Mouse (Mus musculus) cerebellum, postnatal 36 days (tissue): ENCODE results near the gene Gm45062.
A peak's percentile ranks its signal among the peaks of the same experiment; 100 is the strongest.
"Not testable (repeated sequence)": the region's sequence is repeated elsewhere in the genome, so short reads cannot be mapped to it uniquely, and the experiment has no call there.

Experiments
- DNase-seq, 2 experiments: peaks; one replicate each; pipeline ENCODE4 v3.0.0; 2021 to 2022; ENCODE audit warnings: mixed read lengths in 2 of 2

Gm45062 gene

GRCm38 (mm10) chr6:8509961-8510863, 251.0 kb downstream of the Gm45062 start:
- DNase-seq, result peak; percentile 55 to 58

- DNase-seq, result no peak
Measured at GRCm38 (mm10) chr6:8510864-8511428, 251.7 kb downstream of the Gm45062 start.

- DNase-seq, result peak; percentile 14 to 31
Measured at GRCm38 (mm10) chr6:8511447-8511846, 252.2 kb downstream of the Gm45062 start.

GRCm38 (mm10) chr6:8512416-8512815, 253.2 kb downstream of the Gm45062 start:
- DNase-seq, result peak in 1 of 2 experiments; percentile 24

- DNase-seq, result no peak
Measured at GRCm38 (mm10) chr6:8519687-8520086, 260.4 kb downstream of the Gm45062 start.

GRCm38 (mm10) chr6:8521231-8521630, 262.0 kb downstream of the Gm45062 start:
- DNase-seq, result no peak

- DNase-seq, result no peak
Measured at GRCm38 (mm10) chr6:8524717-8525116, 265.5 kb downstream of the Gm45062 start.

GRCm38 (mm10) chr6:8531104-8531894, 272.0 kb downstream of the Gm45062 start:
- no peak for DNase-seq

GRCm38 (mm10) chr6:8536944-8537343, 277.7 kb downstream of the Gm45062 start:
- DNase-seq, result no peak

- not testable (repeated sequence) for DNase-seq
Measured at GRCm38 (mm10) chr6:8541531-8541930, 282.3 kb downstream of the Gm45062 start.

GRCm38 (mm10) chr6:8544822-8545221, 285.6 kb downstream of the Gm45062 start:
- DNase-seq, result peak in 1 of 2 experiments; percentile 13

- DNase-seq, result no peak
Measured at GRCm38 (mm10) chr6:8545780-8546179, 286.5 kb downstream of the Gm45062 start.

GRCm38 (mm10) chr6:8551155-8551554, 291.9 kb downstream of the Gm45062 start:
- DNase-seq, result no peak

- DNase-seq, result no peak
Measured at GRCm38 (mm10) chr6:8556849-8557571, 297.8 kb downstream of the Gm45062 start.

- no peak for DNase-seq
Measured at GRCm38 (mm10) chr6:8560682-8561081, 301.4 kb downstream of the Gm45062 start.

- DNase-seq, result peak; percentile 14 to 23
Measured at GRCm38 (mm10) chr6:8582377-8582776, 323.1 kb downstream of the Gm45062 start.

- DNase-seq, result no peak
Measured at GRCm38 (mm10) chr6:8583892-8584291, 324.6 kb downstream of the Gm45062 start.

GRCm38 (mm10) chr6:8591665-8592064, 332.4 kb downstream of the Gm45062 start:
- DNase-seq, result peak in 1 of 2 experiments; percentile 26

GRCm38 (mm10) chr6:8617369-8617768, 358.1 kb downstream of the Gm45062 start:
- no peak for DNase-seq

GRCm38 (mm10) chr6:8619582-8620350, 360.5 kb downstream of the Gm45062 start:
- peak; percentile 58 to 62 for DNase-seq

GRCm38 (mm10) chr6:8623045-8623444, 363.8 kb downstream of the Gm45062 start:
- no peak for DNase-seq

- peak in 1 of 2 experiments; percentile 1 for DNase-seq
Measured at GRCm38 (mm10) chr6:8628226-8628625, 369.0 kb downstream of the Gm45062 start.
